Mouse (Mus musculus): Measurements from ENCODE around the gene Gm45713. TPM values are rescaled to one million over a fixed set of nuclear protein-coding genes. Genes with fewer than 3 reads are reported as not detected.

Gene Gm45713
- total and polyA plus RNA-seq, 2 experiments from 2014 or later, result not detected

DNA sequence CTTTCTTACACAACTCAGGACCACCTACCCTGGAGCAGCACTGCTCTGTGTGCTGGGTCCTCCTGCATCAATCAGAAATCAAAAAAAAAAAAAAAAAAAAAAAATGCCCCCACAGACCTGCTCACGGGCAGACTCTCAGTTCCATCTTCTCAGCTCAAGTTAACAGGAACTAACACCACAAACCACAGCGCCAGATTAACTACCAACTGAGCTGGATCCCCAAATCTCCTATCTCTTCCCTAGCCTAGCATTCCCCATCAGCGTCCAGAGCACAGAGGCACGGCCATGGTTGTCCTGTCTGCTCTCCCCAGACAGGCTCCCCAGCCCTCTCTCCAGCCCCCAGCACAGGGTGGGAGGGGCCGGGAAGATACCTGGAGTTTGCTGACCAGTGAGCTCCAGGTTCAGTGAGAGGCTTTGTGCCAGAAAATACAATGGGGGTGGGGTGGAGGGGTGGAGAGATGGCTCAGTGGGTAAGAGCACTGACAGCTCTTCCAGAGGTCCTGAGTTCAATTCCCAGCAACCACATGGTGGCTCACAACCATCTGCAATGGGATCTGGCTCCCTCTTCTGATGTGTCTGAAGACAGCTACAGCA, 28.9 kb downstream of the Gm45713 start:
- no peak overlapping the region for H3K4me2 ChIP-seq (ENCODE audit: low read depth)
- no peak for TF ChIP-seq CTCF (IDR thresholded peaks at IDR 0.05; ENCODE audit: low read depth)
- no peaks in the 10 kb centered on the region for H3K4me1 ChIP-seq (ENCODE audit: insufficient read depth)
- no peak overlapping the region for H3K4me3 ChIP-seq (ENCODE audit: low read depth, low read length)
- DNase-seq (no peak), ATAC-seq (no peak)
- no peaks in the 10 kb centered on the region for H3K27me3 ChIP-seq (ENCODE audit: insufficient read depth, low read length)
- 58% methylated on average over 5 of the region's 5 CpGs for WGBS
- no peak overlapping the region for H3K9ac ChIP-seq
- no peaks in the 10 kb centered on the region for H3K9me3 ChIP-seq (ENCODE audit: low read length)
- H3K27ac ChIP-seq (ENCODE audit: low read depth, low read length), result no peak overlapping the region
- no peaks in the 10 kb centered on the region for H3K36me3 ChIP-seq (ENCODE audit: insufficient read depth)

DNA sequence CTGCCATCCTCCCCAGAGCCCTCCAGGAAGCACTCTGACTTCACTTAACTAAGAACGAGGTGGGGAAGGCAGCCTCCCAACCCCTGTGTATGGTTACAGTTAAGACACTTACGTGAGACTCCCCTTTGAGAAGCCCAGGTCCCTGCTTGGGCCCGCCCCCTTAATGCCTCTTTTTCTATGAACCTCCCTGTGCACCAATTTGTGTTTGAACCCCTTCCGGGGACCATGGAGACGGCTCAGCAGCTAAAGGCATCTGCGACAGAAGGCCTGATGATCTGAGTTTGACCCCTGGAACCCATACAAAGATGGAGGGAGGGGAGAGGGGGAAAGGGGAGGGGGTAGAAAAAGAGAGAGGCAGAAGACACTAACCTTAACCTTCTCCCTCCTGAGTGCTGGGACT, 29.6 kb downstream of the Gm45713 start:
- Histone ChIP-seq H3K4me1 (ENCODE audit: insufficient read depth) (no peaks in the 10 kb centered on the region), H3K4me3 (ENCODE audit: low read depth, low read length) (no peak overlapping the region), H3K4me2 (ENCODE audit: low read depth) (no peak overlapping the region), H3K36me3 (ENCODE audit: insufficient read depth) (no peaks in the 10 kb centered on the region), H3K27ac (ENCODE audit: low read depth, low read length) (no peak overlapping the region), H3K9me3 (ENCODE audit: low read length) (no peaks in the 10 kb centered on the region), H3K27me3 (ENCODE audit: insufficient read depth, low read length) (no peaks in the 10 kb centered on the region), H3K9ac (no peak overlapping the region)
- DNase-seq (no peak), ATAC-seq (no peak)
- no peak for TF ChIP-seq CTCF (IDR thresholded peaks at IDR 0.05; ENCODE audit: low read depth)
- whole genome bisulfite sequencing, result 42% methylated on average over 6 of the region's 6 CpGs

GRCm38 (mm10) chr7:45105491-45105890, 30.5 kb downstream of the Gm45713 start:
- no peak for ATAC-seq
- 79% methylated on average over 8 of the region's 8 CpGs for WGBS
- no peak overlapping the region for H3K4me2 ChIP-seq (ENCODE audit: low read depth)
- no peaks in the 10 kb centered on the region for H3K9me3 ChIP-seq (ENCODE audit: low read length)
- H3K9ac ChIP-seq, result no peak overlapping the region
- H3K27me3 ChIP-seq (ENCODE audit: insufficient read depth, low read length), result no peaks in the 10 kb centered on the region
- H3K36me3 ChIP-seq (ENCODE audit: insufficient read depth), result no peaks in the 10 kb centered on the region
- H3K4me1 ChIP-seq (ENCODE audit: insufficient read depth), result no peaks in the 10 kb centered on the region
- no peak overlapping the region for H3K27ac ChIP-seq (ENCODE audit: low read depth, low read length)
- DNase-seq, result no peak
- H3K4me3 ChIP-seq (ENCODE audit: low read depth, low read length), result no peak overlapping the region
- no peak for TF ChIP-seq CTCF (IDR thresholded peaks at IDR 0.05; ENCODE audit: low read depth)

DNA sequence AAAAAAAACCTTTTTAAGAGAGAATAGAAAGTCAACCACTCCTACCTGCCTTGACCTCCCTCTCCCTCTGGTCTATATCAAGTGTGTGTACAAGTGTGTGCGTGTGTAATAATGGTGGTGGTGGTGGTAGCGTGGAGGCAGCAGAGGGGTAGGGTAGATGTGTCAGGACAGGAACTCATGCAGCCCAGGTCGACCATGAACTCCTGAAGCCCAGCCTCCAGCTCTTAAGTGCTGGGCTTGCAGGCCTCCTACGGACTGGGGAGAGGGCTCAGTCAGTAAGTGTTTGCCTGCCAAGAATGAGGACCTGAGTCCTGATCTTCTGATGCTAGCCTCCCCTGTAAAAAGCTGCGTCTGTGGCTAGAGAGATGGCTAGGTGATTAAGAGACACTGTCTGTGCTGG, 31.1 kb downstream of the Gm45713 start:
- ATAC-seq (no peak), DNase-seq (no peak)
- H3K9me3 ChIP-seq (ENCODE audit: low read length), result no peaks in the 10 kb centered on the region

DNA sequence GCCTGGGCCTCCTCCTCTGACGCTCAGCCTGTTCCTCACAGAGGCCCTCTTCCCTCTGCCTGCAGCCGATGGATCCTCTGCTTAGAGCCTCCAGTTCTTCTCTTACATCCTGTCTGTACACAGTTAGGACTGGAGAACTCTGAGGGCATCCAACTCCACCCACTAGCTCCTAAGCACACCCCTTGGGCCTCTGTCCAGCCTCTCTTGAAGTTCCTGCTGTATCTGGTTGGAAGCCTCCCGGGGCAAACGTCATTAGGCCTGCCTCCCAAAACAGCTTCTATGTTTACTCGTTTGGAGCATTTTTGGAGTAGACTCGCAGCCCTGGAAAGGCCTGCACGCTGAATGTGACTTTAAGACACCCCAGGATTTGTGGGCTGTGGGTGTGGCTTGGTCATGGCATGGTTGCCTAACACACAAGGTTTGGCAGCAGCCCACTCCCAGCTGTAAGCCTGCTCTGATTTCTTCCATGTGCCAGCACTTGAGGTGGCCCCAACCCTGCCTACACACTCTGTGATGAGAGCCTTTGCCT, 32.3 kb downstream of the Gm45713 start, which contains the start of gene Fcgrt:
Fcgrt (minus strand) TSS at position 200 of the 529 bp plus-strand sequence.
- H3K4me2 ChIP-seq (ENCODE audit: low read depth), result 0 out of 2 replicates have a peak within 1 kb of the TSS, but pooled peaks have one; percentile 13
- no peaks in the 10 kb centered on the region for H3K4me1 ChIP-seq (ENCODE audit: insufficient read depth)

More for the DNA sequence above, 31.1 kb downstream of the Gm45713 start:
- H3K27me3 ChIP-seq (ENCODE audit: insufficient read depth, low read length), result no peaks in the 10 kb centered on the region
- no peaks in the 10 kb centered on the region for H3K36me3 ChIP-seq (ENCODE audit: insufficient read depth)
- no peak overlapping the region for H3K4me3 ChIP-seq (ENCODE audit: low read depth, low read length)
- no peaks in the 10 kb centered on the region for H3K4me1 ChIP-seq (ENCODE audit: insufficient read depth)
- WGBS, result 84% methylated on average over 5 of the region's 5 CpGs
- no peak for TF ChIP-seq CTCF (IDR thresholded peaks at IDR 0.05; ENCODE audit: low read depth)
- H3K27ac ChIP-seq (ENCODE audit: low read depth, low read length), result no peak overlapping the region
- H3K4me2 ChIP-seq (ENCODE audit: low read depth), result no peak overlapping the region
- no peak overlapping the region for H3K9ac ChIP-seq

DNA sequence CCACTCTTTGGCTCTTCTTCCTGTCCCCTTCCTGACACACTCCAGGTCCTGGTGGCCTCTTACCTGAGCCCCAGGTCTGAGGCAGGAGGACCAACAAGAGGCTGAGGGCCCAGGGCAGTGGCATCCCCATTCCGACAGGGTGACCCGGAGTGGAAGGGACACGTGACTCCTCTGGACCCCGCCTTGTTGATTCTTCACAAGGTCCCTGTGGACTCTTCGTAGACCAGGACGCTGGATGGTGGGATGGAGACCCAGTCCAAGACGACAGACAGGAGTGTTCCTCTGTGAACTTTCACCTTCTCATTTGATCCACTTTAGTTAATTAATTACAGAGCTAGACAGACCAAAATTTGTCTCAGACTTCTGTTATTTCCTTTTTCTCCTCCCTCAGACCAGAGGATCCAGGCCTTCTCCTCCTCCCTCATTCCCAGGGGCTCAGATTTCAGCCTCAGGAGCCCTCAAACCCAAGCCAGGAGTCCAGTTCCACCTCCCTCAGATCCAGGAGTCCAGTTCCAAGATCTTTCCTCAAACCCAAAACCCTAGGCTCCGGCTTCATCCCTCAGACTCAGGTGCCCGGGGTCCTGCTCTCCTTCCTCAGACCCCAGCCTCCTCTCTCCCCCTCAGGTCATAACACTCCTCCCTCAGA, 33.0 kb downstream of the Gm45713 start:
- H3K9me3 ChIP-seq (ENCODE audit: low read length), result no peaks in the 10 kb centered on the region
- ATAC-seq, result no peak
- no peaks in the 10 kb centered on the region for H3K27me3 ChIP-seq (ENCODE audit: insufficient read depth, low read length)
- 0 out of 2 replicates have a peak overlapping the region, but pooled peaks have one; percentile 13 for H3K4me2 ChIP-seq (ENCODE audit: low read depth)
- no peak for DNase-seq
- TF ChIP-seq CTCF (IDR thresholded peaks at IDR 0.05; ENCODE audit: low read depth), result no peak
- no peaks in the 10 kb centered on the region for H3K4me1 ChIP-seq (ENCODE audit: insufficient read depth)
- 81% methylated on average over 9 of the region's 9 CpGs for WGBS
- H3K4me3 ChIP-seq (ENCODE audit: low read depth, low read length), result no peak overlapping the region
- H3K9ac ChIP-seq, result no peak overlapping the region
- no peaks in the 10 kb centered on the region for H3K36me3 ChIP-seq (ENCODE audit: insufficient read depth)
- no peak overlapping the region for H3K27ac ChIP-seq (ENCODE audit: low read depth, low read length)

More for the DNA sequence above, 32.3 kb downstream of the Gm45713 start, which contains the start of gene Fcgrt:
- WGBS, result 74% methylated on average over 7 of the region's 7 CpGs
- Histone ChIP-seq H3K4me3 (ENCODE audit: low read depth, low read length) (no peak within 1 kb of the TSS), H3K9ac (no peak within 1 kb of the TSS), H3K27me3 (ENCODE audit: insufficient read depth, low read length) (no peaks in the 10 kb centered on the region), H3K36me3 (ENCODE audit: insufficient read depth) (no peaks in the 10 kb centered on the region), H3K9me3 (ENCODE audit: low read length) (no peaks in the 10 kb centered on the region), H3K27ac (ENCODE audit: low read depth, low read length) (no peak within 1 kb of the TSS)
- ATAC-seq (peak; percentile 65; the same call in 1 of the 2 replicates), DNase-seq (no peak)
- TF ChIP-seq CTCF (IDR thresholded peaks at IDR 0.05; ENCODE audit: low read depth), result no peak

DNA sequence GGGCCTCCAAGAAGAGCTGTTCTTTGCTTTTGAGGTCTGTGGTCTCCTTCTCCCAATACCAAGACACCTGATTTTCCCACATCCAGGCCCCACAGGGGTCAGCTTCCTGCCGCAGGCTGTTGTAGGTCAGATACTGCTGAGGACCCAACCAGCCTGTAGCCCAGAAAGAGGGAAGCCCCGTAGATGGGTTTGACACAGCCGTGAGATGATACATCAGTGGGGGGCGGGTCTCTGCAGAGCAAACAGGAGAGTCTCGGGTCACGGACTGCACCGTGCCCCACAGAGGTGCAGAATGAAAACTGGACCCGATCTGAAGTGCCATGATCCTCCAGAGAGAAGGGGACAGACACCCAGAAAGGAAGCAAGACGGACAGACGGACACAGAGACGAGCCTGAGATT, 33.6 kb downstream of the Gm45713 start:
- H3K36me3 ChIP-seq (ENCODE audit: insufficient read depth), result no peaks in the 10 kb centered on the region
- WGBS, result 83% methylated on average over 11 of the region's 11 CpGs
- ATAC-seq, result no peak
- no peaks in the 10 kb centered on the region for H3K27me3 ChIP-seq (ENCODE audit: insufficient read depth, low read length)
- no peak overlapping the region for H3K4me3 ChIP-seq (ENCODE audit: low read depth, low read length)
- H3K4me1 ChIP-seq (ENCODE audit: insufficient read depth), result no peaks in the 10 kb centered on the region
- TF ChIP-seq CTCF (IDR thresholded peaks at IDR 0.05; ENCODE audit: low read depth), result no peak
- H3K9me3 ChIP-seq (ENCODE audit: low read length), result no peaks in the 10 kb centered on the region
- no peak overlapping the region for H3K4me2 ChIP-seq (ENCODE audit: low read depth)
- H3K27ac ChIP-seq (ENCODE audit: low read depth, low read length), result no peak overlapping the region
- no peak overlapping the region for H3K9ac ChIP-seq
- no peak for DNase-seq
